Mouse (Mus musculus) midbrain, embryonic 11.5 days (tissue): ENCODE results near the gene Adgrb3. TPM values are rescaled to one million over a fixed set of nuclear protein-coding genes. Genes with fewer than 3 reads are reported as not detected.
A peak's percentile ranks its signal among the peaks of the same experiment; 100 is the strongest.

Source experiments
- ATAC-seq: fragments of 200-750 bp; cut with Nextera tagmentation; 2 replicates; pipeline ENCODE4 v1.8.0; 2017; ENCODE audit warnings: moderate TSS enrichment, moderate library complexity; ENCODE audit not compliant: low FRiP score
- DNase-seq: peaks from one replicate; pipeline ENCODE4 v3.0.0; 2015; ENCODE audit warnings: low spot score; ENCODE audit errors: missing footprints
- H3K27ac ChIP-seq: fragments of 300-500 bp; sonication (generic); 2 replicates; pipeline ENCODE4 v1.5.1; 2014; ENCODE audit warnings: low read depth, low read length
- H3K27me3 ChIP-seq: fragments of 300-500 bp; sonication (generic); 2 replicates; pipeline ENCODE4 v1.6.1; 2014; ENCODE audit warnings: mild to moderate bottlenecking, low read length, moderate library complexity, mixed read lengths; ENCODE audit not compliant: control insufficient read depth, insufficient read depth
- H3K36me3 ChIP-seq: fragments of 300-500 bp; sonication (generic); 2 replicates; pipeline ENCODE4 v1.6.1; 2014; ENCODE audit warnings: mild to moderate bottlenecking, low read length, moderate library complexity, mixed read lengths; ENCODE audit not compliant: control insufficient read depth, insufficient read depth
- H3K4me1 ChIP-seq: fragments of 300-500 bp; sonication (generic); 2 replicates; pipeline ENCODE4 v1.6.1; 2014; ENCODE audit warnings: low read length; ENCODE audit not compliant: control insufficient read depth, insufficient read depth
- H3K4me2 ChIP-seq: fragments of 300-500 bp; sonication (generic); 2 replicates; pipeline ENCODE4 v1.6.1; 2014; ENCODE audit warnings: mild to moderate bottlenecking, moderate library complexity
- H3K4me3 ChIP-seq: fragments of 300-500 bp; sonication (generic); 2 replicates; pipeline ENCODE4 v1.5.1; 2014; ENCODE audit warnings: low read depth, low read length
- H3K9ac ChIP-seq: fragments of 300-500 bp; sonication (generic); 2 replicates; pipeline ENCODE4 v1.6.1; 2014; ENCODE audit warnings: low read length
- H3K9me3 ChIP-seq: fragments of 300-500 bp; sonication (generic); 2 replicates; pipeline ENCODE4 v1.6.1; 2016; ENCODE audit warnings: low read length; ENCODE audit not compliant: control insufficient read depth
- WGBS: fragments of 180-500 bp; shearing (Covaris S2); extraction: QIAGEN DNeasy Blood & Tissue Kit; methylation state at CpG from one replicate; pipeline ENCODE4 v1.1.7; 2014; 5-methylcytosine and 5-hydroxymethylcytosine counted together
- polyA plus RNA-seq: library from polyadenylated mRNA; unstranded; fragments of >200 nt; fragmentation: Nextera tagmentation; extraction: Ambion mirVana; gene quantifications from 2 replicates; pipeline ENCODE4 v1.2.1, GENCODE M21; 2014

Gene Adgrb3
- polyA plus RNA-seq, 1 experiment from 2014 or later: 11.5 TPM

DNA sequence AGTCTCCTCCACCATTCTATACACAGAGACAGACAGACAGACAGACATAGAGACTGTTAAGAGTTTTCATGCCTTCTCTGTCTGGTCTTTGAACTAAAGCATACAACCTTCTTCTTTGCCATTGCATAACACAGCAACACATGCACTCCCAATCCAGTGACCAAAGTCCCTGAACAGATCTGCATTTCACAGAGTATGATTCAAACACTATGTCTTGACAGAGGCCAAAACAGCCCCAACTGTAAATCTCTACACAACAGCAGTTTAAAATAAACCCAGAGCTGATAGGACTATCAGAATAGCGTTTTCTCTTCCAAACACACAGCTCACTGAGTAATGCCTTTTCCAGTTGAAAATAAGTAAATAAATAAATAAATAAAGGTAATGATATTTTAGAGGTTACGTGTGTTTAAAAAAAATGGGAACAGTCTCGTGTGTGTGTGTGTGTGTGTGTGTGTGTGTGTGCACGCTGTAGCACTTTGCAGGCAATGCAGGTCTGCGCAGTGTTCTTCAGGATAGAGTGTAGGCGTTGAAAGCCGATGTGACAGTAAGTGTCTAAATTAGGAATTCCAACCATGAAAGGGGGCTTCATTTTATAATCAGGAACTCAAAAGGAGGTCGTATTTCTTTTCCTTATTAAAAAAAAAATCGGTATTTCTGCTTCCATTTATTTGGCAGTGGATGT, 1.3 kb downstream of the Adgrb3 start:
- H3K4me3 ChIP-seq: peak overlapping the region; percentile 61
- 49% methylated on average over 9 of the region's 9 CpGs for WGBS
- H3K27me3 ChIP-seq: no peaks in the 10 kb centered on the region
- ATAC-seq (no peak), DNase-seq (peak; percentile 89)
- H3K9ac ChIP-seq: peak overlapping the region; percentile 75
- peak overlapping the region; percentile 62 for H3K4me2 ChIP-seq
- no peaks in the 10 kb centered on the region for H3K36me3 ChIP-seq
- H3K9me3 ChIP-seq: no peaks in the 10 kb centered on the region
- H3K4me1 ChIP-seq: peaks cover 36% of the 10 kb centered on the region
- H3K27ac ChIP-seq: no peak overlapping the region

DNA sequence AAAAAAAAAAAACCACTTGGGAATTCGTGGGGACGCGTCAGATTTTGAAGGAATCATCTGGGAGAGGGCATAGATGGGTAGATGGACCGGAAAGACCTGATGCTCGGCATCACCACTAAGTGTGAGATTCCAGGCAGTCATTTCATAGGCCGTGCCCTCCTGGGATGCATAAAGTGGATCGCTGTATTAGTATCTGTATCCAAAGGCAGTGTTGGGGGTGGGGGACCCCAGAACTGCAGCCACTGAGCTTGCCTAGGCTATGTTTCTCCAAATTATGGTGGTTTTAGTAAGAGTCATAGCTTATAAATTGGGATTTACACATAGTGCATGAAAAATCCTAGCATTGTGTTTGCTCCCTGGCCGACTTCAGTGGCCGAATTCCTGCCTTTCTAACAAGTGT, 2.1 kb downstream of the Adgrb3 start:
- Histone ChIP-seq H3K9me3 (no peaks in the 10 kb centered on the region), H3K4me1 (peaks cover 35% of the 10 kb centered on the region), H3K9ac (no peak overlapping the region), H3K27me3 (no peaks in the 10 kb centered on the region), H3K4me2 (peak overlapping the region; percentile 62), H3K27ac (no peak overlapping the region), H3K36me3 (no peaks in the 10 kb centered on the region), H3K4me3 (peak overlapping the region; percentile 4; the same call in 1 of the 2 replicates)
- DNase-seq: no peak
- 57% methylated on average over 9 of the region's 9 CpGs for WGBS
- ATAC-seq: no peak

DNA sequence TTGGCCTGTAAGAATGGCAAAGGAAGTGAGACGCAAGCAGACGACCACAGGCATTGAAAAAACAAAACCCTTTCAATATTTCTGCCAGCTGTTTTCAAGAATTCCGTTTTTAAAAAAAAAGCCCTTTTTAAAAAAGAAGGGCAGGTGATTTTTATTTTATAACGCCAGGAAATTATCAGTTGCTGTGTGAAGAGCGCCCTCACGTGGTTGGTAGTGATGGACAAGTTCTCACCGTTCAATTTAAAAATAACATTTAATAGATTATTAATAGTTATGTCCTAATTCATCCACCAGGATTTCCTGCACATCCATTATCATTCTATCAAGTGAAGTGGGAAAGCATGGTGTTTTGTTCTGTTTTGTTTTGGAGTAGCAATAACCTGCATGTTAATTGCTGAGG, 2.7 kb downstream of the Adgrb3 start:
- peaks cover 29% of the 10 kb centered on the region for H3K4me1 ChIP-seq
- WGBS: 12% methylated on average over 7 of the region's 7 CpGs
- H3K27me3 ChIP-seq: no peaks in the 10 kb centered on the region
- ATAC-seq (no peak), DNase-seq (peak; percentile 94)
- H3K4me2 ChIP-seq: peak overlapping the region; percentile 62
- 0 out of 2 replicates have a peak overlapping the region, but pooled peaks have one; percentile 4 for H3K4me3 ChIP-seq
- no peaks in the 10 kb centered on the region for H3K9me3 ChIP-seq
- no peak overlapping the region for H3K27ac ChIP-seq
- H3K9ac ChIP-seq: no peak overlapping the region
- H3K36me3 ChIP-seq: no peaks in the 10 kb centered on the region

DNA sequence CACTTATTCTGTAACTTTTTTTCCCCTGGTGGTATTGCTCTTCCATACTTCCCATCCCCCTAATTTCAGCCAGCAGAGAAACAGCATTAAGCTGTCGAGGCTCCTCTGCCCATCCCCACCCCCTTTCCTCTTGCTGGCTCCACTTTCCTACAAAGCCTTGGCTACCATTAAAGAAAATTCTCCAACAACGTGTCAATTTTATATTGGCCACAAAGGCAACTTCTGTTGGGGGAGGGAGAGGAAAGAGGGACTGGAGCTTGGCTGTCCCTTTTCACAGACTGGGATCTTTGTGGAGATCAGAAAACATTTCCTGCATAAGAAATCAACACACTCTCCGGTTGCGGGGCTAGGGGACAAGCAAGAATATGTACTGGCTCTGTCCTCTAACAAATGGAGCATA, 4.9 kb downstream of the Adgrb3 start:
- ATAC-seq: no peak
- Histone ChIP-seq H3K4me2 (peak overlapping the region; percentile 23), H3K9ac (0 out of 2 replicates have a peak overlapping the region, but pooled peaks have one; percentile 31), H3K4me3 (no peak overlapping the region), H3K27me3 (no peaks in the 10 kb centered on the region), H3K36me3 (no peaks in the 10 kb centered on the region), H3K4me1 (peaks cover 23% of the 10 kb centered on the region), H3K9me3 (no peaks in the 10 kb centered on the region), H3K27ac (no peak overlapping the region)
- DNase-seq: peak; percentile 83
- WGBS: 28% methylated on average over 4 of the region's 4 CpGs

DNA sequence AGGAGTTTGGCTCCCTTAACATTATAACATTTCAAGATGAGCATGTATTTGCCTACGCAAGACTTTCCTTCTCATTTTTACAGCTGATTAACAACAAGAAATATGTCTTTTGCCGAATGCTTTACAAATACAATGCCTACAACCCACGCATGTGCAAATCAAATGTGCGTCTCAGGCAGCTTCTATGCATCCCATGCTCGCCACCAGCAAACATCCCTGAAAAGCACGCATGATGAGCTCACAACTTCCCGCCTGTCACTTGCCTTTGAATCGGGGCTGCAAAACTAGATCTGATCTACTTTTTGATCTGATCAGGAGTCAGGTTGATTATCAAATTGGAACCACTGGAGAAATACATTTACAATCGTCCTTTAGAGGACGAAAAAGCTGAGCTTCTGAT, 5.5 kb downstream of the Adgrb3 start:
- no peak overlapping the region for H3K4me2 ChIP-seq
- ATAC-seq: no peak

DNA sequence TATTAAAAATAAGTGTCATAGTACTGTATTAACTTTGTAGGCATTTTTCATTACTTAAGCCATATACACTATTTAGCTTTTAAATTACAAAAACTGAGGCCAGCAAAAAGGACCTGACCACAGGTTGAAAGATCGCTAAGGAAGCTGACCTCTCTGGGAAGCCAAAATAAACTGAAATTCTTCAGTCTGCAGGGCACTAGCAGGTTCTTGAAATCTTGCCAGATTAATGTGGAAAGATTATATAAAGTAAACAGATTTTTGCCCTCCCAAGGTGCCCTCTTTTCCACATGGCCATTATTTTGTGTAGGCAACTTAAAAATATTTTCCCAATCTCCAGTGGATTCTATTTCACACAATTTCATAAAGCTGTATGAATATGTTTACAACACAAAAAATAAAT, 14.0 kb downstream of the Adgrb3 start:
- no peak for ATAC-seq
- Histone ChIP-seq H3K27ac (no peak overlapping the region), H3K9me3 (no peaks in the 10 kb centered on the region), H3K4me3 (no peak overlapping the region), H3K9ac (no peak overlapping the region), H3K36me3 (no peaks in the 10 kb centered on the region), H3K4me1 (no peaks in the 10 kb centered on the region), H3K4me2 (no peak overlapping the region), H3K27me3 (no peaks in the 10 kb centered on the region)
- no peak for DNase-seq
- WGBS: 74% methylated on average over 1 of the region's 1 CpGs

More for the DNA sequence above, 5.5 kb downstream of the Adgrb3 start:
- DNase-seq: peak; percentile 79
- H3K4me1 ChIP-seq: peaks cover 23% of the 10 kb centered on the region
- H3K4me3 ChIP-seq: no peak overlapping the region
- H3K27ac ChIP-seq: no peak overlapping the region
- H3K36me3 ChIP-seq: no peaks in the 10 kb centered on the region
- H3K27me3 ChIP-seq: no peaks in the 10 kb centered on the region
- H3K9ac ChIP-seq: no peak overlapping the region
- H3K9me3 ChIP-seq: no peaks in the 10 kb centered on the region
- 73% methylated on average over 10 of the region's 10 CpGs for WGBS

DNA sequence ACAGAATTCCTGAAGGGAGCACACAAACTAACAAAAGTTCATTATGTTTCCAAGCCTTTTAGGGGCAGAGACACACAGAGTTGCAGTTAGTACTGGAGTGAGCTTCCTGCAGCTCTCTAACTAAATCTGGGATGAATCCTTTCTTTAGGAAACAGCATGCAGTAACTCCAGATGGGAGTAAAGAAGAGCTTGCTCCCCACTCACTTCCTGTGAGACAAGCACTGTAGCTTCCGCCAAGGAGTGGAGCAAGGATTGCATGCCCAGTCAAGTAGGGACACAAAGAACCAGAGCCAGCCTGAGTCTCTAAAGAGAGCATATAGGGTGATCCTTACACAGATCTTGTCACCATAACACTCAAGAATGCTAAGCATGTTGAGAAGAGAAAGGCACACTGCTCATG, 50.7 kb downstream of the Adgrb3 start:
- H3K27me3 ChIP-seq: no peaks in the 10 kb centered on the region
- WGBS: 71% methylated on average over 1 of the region's 1 CpGs
- H3K4me1 ChIP-seq: no peaks in the 10 kb centered on the region
- no peak overlapping the region for H3K4me2 ChIP-seq
- H3K27ac ChIP-seq: no peak overlapping the region
- DNase-seq: peak; percentile 68
- H3K9me3 ChIP-seq: no peaks in the 10 kb centered on the region
- ATAC-seq: no peak
- no peaks in the 10 kb centered on the region for H3K36me3 ChIP-seq
- H3K4me3 ChIP-seq: no peak overlapping the region
- no peak overlapping the region for H3K9ac ChIP-seq

DNA sequence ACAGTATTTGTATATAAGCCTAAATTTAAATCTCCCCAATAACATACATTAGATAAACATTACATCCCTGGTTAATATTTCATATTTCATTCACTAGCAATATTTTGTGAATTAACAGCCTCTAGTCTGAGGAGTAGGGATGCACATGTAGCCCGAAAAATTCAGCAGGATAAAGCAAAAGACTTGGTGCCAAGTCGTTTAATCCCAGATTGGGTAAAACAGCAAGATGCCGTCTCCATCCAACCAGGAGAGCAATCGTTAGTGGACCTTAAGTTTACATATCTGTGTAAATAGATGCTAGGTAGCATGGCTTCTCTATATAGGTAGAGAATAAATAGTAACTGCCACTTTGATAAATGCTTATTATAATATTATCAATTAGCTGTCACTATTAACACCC, 52.0 kb downstream of the Adgrb3 start:
- Histone ChIP-seq H3K27me3 (no peaks in the 10 kb centered on the region), H3K27ac (no peak overlapping the region), H3K9me3 (no peaks in the 10 kb centered on the region), H3K4me3 (no peak overlapping the region), H3K36me3 (no peaks in the 10 kb centered on the region), H3K4me1 (no peaks in the 10 kb centered on the region), H3K9ac (no peak overlapping the region), H3K4me2 (no peak overlapping the region)
- ATAC-seq (no peak), DNase-seq (no peak)
- 86% methylated on average over 4 of the region's 4 CpGs for WGBS

DNA sequence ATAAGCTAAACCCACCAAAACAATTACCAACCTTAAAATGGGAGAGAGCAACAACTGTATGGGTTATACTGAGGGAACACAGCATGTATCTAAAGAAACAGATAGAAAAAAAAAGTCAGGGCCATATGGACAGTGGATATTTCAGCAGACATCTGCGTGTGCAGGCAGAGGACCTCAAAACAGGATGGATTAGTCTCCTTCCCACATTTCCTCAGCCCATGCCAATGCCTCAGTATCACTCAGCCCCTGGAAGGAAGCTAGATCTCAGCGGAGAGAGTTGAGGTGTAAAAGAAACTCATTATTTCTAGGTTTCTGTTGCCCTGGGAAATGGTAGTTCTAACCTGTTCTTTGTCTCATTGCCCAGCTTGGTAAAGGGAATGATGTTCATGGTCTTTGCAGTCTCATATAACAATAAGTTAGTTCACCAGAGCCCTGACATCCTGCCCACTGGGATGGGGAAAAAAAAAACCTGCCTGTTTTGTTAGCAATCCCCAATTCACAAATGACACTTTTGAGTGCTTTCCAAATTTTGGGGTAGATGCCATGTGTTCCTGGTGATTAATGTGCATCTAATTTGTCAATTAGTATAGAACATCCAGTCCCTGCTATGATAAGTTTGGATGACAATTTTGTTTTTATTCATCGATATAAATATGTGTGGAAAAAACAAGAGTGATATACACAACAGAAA, 53.9 kb downstream of the Adgrb3 start:
- no peak overlapping the region for H3K4me2 ChIP-seq
- H3K27ac ChIP-seq: no peak overlapping the region
- no peaks in the 10 kb centered on the region for H3K27me3 ChIP-seq
- no peak overlapping the region for H3K9ac ChIP-seq
- no peaks in the 10 kb centered on the region for H3K36me3 ChIP-seq
- no peak for ATAC-seq
- H3K9me3 ChIP-seq: no peaks in the 10 kb centered on the region
- no peak overlapping the region for H3K4me3 ChIP-seq
- no peak for DNase-seq
- WGBS: 92% methylated on average over 3 of the region's 3 CpGs
- no peaks in the 10 kb centered on the region for H3K4me1 ChIP-seq
